Mouse (Mus musculus) ES-Bruce4 (cell line): ENCODE data around the gene Hbq1a.

Source experiments
- CTCF ChIP-seq: IDR thresholded peaks from one replicate; pipeline ENCODE4 v1.8.1; 2011; ENCODE audit warnings: low read depth, low read length
- POLR2A ChIP-seq: IDR thresholded peaks from one replicate; pipeline ENCODE4 v1.8.1; 2011; ENCODE audit warnings: low read length; ENCODE audit not compliant: insufficient read depth

DNA sequence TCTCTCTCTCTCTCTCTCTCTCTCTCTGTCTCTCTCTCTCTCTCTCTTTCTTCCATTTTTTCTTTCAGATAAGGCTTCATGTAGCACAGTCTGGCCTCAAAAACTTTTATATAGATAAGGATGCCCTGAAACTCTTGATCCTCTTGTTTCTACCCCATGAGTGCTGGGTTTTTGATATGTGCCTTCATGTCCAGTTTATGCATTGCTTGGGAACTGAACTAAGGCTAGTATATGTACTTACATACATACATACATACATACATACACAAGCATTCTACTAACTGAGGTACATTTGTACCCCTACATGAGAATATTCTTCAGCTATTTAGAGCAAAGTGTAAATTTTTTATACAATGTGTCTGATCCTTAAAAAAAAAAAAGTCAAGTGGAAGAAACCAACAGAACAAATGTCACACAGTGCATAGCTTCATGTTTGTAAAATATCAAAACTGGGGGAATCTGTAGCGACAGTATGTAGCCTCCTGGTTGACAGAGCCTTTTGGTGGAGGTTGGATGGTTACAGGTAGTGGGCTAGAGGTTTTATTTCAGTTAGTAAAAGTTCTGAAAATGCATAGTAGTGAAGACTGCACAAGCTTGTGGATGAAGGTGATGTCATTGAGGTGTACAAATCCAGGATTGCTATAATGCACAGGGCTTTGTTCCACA is 1.9 kb upstream of the Hbq1a start:
- TF ChIP-seq CTCF = no peak
- TF ChIP-seq POLR2A = no peak
